Mouse (Mus musculus): ENCODE measurements around the gene Tifa.

DNA sequence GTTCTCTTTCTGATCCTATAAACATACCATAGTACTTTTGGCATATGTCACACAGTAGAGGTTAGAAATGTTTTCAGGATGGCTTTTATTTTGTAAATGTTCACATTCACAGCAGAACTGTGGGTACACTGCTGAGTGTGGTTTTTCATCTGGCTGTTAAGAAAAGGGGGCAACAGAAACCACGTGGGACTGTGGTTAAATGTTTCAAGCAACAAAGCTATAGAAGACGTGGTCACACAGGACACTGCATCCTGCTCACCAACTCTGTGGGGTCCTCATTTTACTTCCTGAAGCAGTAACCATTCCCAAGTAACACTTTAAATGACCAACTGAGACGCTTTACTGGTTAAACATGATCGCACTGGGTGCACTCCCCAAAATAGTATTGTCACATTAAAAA lies 72.9 kb downstream of the Tifa start:
- TF ChIP-seq CTCF (IDR thresholded peaks at IDR 0.05; ENCODE audit: low read depth) (no peak), EP300 (IDR thresholded peaks at IDR 0.05; ENCODE audit: low read depth) (no peak)

Measured in liver, postnatal 0 days (tissue).